Mouse (Mus musculus) embryonic facial prominence, embryonic 11.5 days (tissue): ENCODE data around the gene Ttyh2. TPM values are rescaled to one million over a fixed set of nuclear protein-coding genes. Genes with fewer than 3 reads are reported as not detected.

Experiments used
- ATAC-seq: fragments of 200-750 bp; cut with Nextera tagmentation; replicated peaks from 2 replicates; pipeline ENCODE4 v1.8.0; 2017; ENCODE audit warnings: low read depth; ENCODE audit not compliant: insufficient number of reproducible peaks, low FRiP score, low TSS enrichment
- DNase-seq: peaks from one replicate; pipeline ENCODE4 v3.0.0-alpha.2; 2015; ENCODE audit warnings: low spot score
- H3K27ac ChIP-seq: fragments of 300-500 bp; sonication (generic); replicated peaks from 2 replicates; pipeline ENCODE4 v1.5.1; 2014; ENCODE audit warnings: mild to moderate bottlenecking, low read depth, low read length, control low read depth
- H3K27me3 ChIP-seq: fragments of 300-500 bp; sonication (generic); 2 replicates; pipeline ENCODE4 v1.6.1; 2014; ENCODE audit warnings: mild to moderate bottlenecking, low read length, moderate library complexity, mixed read lengths; ENCODE audit not compliant: control insufficient read depth, insufficient read depth
- H3K36me3 ChIP-seq: fragments of 300-500 bp; sonication (generic); replicated peaks from 2 replicates; pipeline ENCODE4 v1.6.1; 2014; ENCODE audit warnings: low read depth, mild to moderate bottlenecking, low read length, moderate library complexity, mixed read lengths; ENCODE audit not compliant: control insufficient read depth, insufficient read depth
- H3K4me1 ChIP-seq: fragments of 300-500 bp; sonication (generic); 2 replicates; pipeline ENCODE4 v1.6.1; 2014; ENCODE audit warnings: low read length, mixed read lengths; ENCODE audit not compliant: control insufficient read depth, insufficient read depth
- H3K4me2 ChIP-seq: fragments of 300-500 bp; sonication (generic); 2 replicates; pipeline ENCODE4 v1.6.1; 2014; ENCODE audit warnings: low read depth, mild to moderate bottlenecking, control low read depth, low read length, moderate library complexity
- H3K4me3 ChIP-seq: fragments of 300-500 bp; sonication (generic); 2 replicates; pipeline ENCODE4 v1.5.1; 2014; ENCODE audit warnings: low read depth, low read length, control low read depth
- H3K9ac ChIP-seq: fragments of 300-500 bp; sonication (generic); replicated peaks from 2 replicates; pipeline ENCODE4 v1.6.1; 2014; ENCODE audit warnings: mild to moderate bottlenecking, control low read depth, low read length
- H3K9me3 ChIP-seq: fragments of 300-500 bp; sonication (generic); replicated peaks from 2 replicates; pipeline ENCODE4 v1.6.1; 2016; ENCODE audit warnings: mild to moderate bottlenecking, low read length, inconsistent platforms, mixed read lengths; ENCODE audit not compliant: control insufficient read depth
- WGBS: fragments of 180-500 bp; shearing (Covaris S2); extraction: QIAGEN DNeasy Blood & Tissue Kit; methylation state at CpG from one replicate; pipeline ENCODE4 v1.1.7; 2014; 5-methylcytosine and 5-hydroxymethylcytosine counted together
- polyA plus RNA-seq: library from polyadenylated mRNA; unstranded; fragments of >200 nt; fragmentation: Nextera tagmentation; extraction: Ambion mirVana; gene quantifications from 2 replicates; pipeline ENCODE4 v1.2.1, GENCODE M21; 2014

Ttyh2 gene
- polyA plus RNA-seq, 1 experiment from 2014 or later = 16.4 TPM

DNA sequence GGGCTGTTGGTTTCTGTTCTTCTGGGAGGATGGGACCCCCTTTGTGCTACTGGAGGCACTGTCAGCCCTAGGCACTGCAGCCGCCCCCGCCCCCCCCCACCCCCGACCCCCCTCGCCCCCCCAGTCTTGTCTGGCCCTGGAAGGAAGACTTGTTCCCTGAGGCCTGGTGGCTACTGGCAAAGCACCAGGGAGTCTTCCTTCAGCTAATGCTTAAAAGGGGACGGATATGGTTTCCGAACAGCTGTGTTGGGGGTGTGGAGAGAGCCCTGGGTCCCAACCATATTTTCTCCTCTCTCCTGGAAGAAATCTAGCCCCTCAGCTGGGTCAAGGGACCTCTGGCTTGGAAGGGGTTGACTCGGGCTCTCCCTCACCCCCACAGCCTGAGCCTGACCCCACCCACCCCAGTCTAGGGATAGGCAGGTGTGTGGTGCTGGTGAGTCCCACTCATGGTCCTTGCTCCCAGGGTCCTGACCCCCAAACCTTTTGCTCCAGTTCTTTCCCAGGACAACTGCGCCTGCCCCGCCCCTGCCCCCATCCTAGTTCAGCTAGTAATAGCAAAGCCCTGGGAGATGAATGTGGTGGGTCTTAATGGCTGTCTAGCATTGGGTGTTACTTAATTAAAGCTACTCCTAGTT, 1.8 kb downstream of the Ttyh2 start:
- H3K4me2 ChIP-seq = peak overlapping the region; percentile 87

GRCm38 (mm10) chr11:114679582-114679981, 4.4 kb downstream of the Ttyh2 start:
- WGBS = 82% methylated on average over 8 of the region's 8 CpGs
- Histone ChIP-seq H3K36me3 (no peaks in the 10 kb centered on the region), H3K4me1 (no peaks in the 10 kb centered on the region)

More for the DNA sequence above, 1.8 kb downstream of the Ttyh2 start:
- 0 out of 2 replicates have a peak, but pooled peaks cover 4% of the 10 kb centered on the region for H3K36me3 ChIP-seq
- H3K4me3 ChIP-seq = peak overlapping the region; percentile 52
- H3K27ac ChIP-seq = no peak overlapping the region
- no peak for DNase-seq
- WGBS = 31% methylated on average over 9 of the region's 9 CpGs
- no peak for ATAC-seq
- H3K27me3 ChIP-seq = no peaks in the 10 kb centered on the region
- no peaks in the 10 kb centered on the region for H3K9me3 ChIP-seq
- H3K9ac ChIP-seq = peak overlapping the region; percentile 58
- H3K4me1 ChIP-seq = no peaks in the 10 kb centered on the region

GRCm38 (mm10) chr11:114680291-114680690, 5.1 kb downstream of the Ttyh2 start:
- H3K4me1 ChIP-seq = 0 out of 2 replicates have a peak, but pooled peaks cover 2% of the 10 kb centered on the region
- ATAC-seq (no peak), DNase-seq (no peak)
- no peaks in the 10 kb centered on the region for H3K27me3 ChIP-seq
- no peaks in the 10 kb centered on the region for H3K36me3 ChIP-seq
- 76% methylated on average over 10 of the region's 10 CpGs for WGBS
- no peak overlapping the region for H3K27ac ChIP-seq
- H3K9me3 ChIP-seq = no peaks in the 10 kb centered on the region
- H3K4me3 ChIP-seq = no peak overlapping the region
- no peak overlapping the region for H3K9ac ChIP-seq
- H3K4me2 ChIP-seq = no peak overlapping the region

More at GRCm38 (mm10) chr11:114679582-114679981, 4.4 kb downstream of the Ttyh2 start:
- H3K9me3 ChIP-seq = no peaks in the 10 kb centered on the region
- no peaks in the 10 kb centered on the region for H3K27me3 ChIP-seq
- no peak overlapping the region for H3K4me2 ChIP-seq
- H3K9ac ChIP-seq = no peak overlapping the region
- no peak for DNase-seq
- no peak for ATAC-seq
- H3K27ac ChIP-seq = no peak overlapping the region
- H3K4me3 ChIP-seq = no peak overlapping the region

- Histone ChIP-seq H3K9me3 (no peaks in the 10 kb centered on the region), H3K27ac (no peak overlapping the region), H3K27me3 (no peaks in the 10 kb centered on the region), H3K4me2 (no peak overlapping the region), H3K4me3 (no peak overlapping the region), H3K36me3 (no peaks in the 10 kb centered on the region), H3K4me1 (0 out of 2 replicates have a peak, but pooled peaks cover 2% of the 10 kb centered on the region), H3K9ac (no peak overlapping the region)
- WGBS = 46% methylated on average over 5 of the region's 5 CpGs
- ATAC-seq (no peak), DNase-seq (no peak)
Observed at GRCm38 (mm10) chr11:114681054-114681453, 5.8 kb downstream of the Ttyh2 start.

- Histone ChIP-seq H3K9ac (no peak overlapping the region), H3K4me3 (no peak overlapping the region), H3K4me2 (no peak overlapping the region), H3K27me3 (no peaks in the 10 kb centered on the region), H3K4me1 (0 out of 2 replicates have a peak, but pooled peaks cover 2% of the 10 kb centered on the region), H3K9me3 (no peaks in the 10 kb centered on the region), H3K27ac (no peak overlapping the region), H3K36me3 (no peaks in the 10 kb centered on the region)
- no peak for ATAC-seq
- 96% methylated on average over 13 of the region's 13 CpGs for WGBS
- no peak for DNase-seq
Observed at GRCm38 (mm10) chr11:114682321-114682900, 7.2 kb downstream of the Ttyh2 start.

DNA sequence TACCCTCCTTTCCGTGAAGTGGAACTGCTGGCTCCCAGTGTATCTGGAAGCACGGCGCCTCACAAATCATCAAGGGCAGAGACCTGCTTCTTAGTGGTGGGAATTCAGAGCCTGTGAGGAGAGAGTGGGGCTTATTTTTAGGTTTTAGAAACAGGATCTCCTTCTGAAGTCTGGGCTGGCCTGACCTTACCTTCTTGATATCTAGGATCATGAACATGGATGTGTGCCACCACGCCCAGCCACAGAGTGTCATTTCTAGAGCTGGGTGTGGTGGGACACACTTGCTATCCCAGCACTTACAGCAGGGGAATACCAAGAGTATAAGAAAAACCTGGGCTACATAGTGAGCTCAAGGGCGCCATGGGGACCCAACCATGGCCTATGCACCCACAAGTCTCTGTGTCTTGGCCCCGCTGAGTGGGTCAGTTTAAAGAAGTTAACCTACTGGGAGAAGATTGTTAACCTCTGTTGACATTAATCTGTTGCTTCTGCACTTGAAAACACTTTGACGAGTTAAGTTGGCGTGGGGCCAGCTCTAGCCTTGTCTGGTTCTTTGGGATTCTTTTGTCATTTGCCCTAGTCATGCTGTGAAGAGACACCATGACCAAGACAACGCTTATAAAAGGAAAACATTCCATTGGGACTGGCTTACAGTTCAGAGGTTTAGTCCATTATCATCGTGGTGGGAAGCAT, 7.9 kb downstream of the Ttyh2 start:
- Histone ChIP-seq H3K4me2 (no peak overlapping the region), H3K36me3 (no peaks in the 10 kb centered on the region), H3K27ac (no peak overlapping the region), H3K4me1 (0 out of 2 replicates have a peak, but pooled peaks cover 2% of the 10 kb centered on the region), H3K27me3 (no peaks in the 10 kb centered on the region), H3K9ac (no peak overlapping the region), H3K4me3 (no peak overlapping the region), H3K9me3 (no peaks in the 10 kb centered on the region)
- no peak for DNase-seq
- WGBS = 91% methylated on average over 10 of the region's 10 CpGs
- no peak for ATAC-seq

- ATAC-seq (no peak), DNase-seq (peak; percentile 24)
- no peaks in the 10 kb centered on the region for H3K9me3 ChIP-seq
- 0 out of 2 replicates have a peak, but pooled peaks cover 2% of the 10 kb centered on the region for H3K4me1 ChIP-seq
- no peak overlapping the region for H3K4me3 ChIP-seq
- WGBS = 69% methylated on average over 20 of the region's 20 CpGs
- no peaks in the 10 kb centered on the region for H3K36me3 ChIP-seq
- H3K9ac ChIP-seq = no peak overlapping the region
- H3K4me2 ChIP-seq = no peak overlapping the region
- no peaks in the 10 kb centered on the region for H3K27me3 ChIP-seq
- no peak overlapping the region for H3K27ac ChIP-seq
Observed at GRCm38 (mm10) chr11:114683722-114684621, 8.7 kb downstream of the Ttyh2 start.
